Comparison of ENCODE assay signal across 13 mouse cellular contexts in genomic region chr10:112746683-112747082, GRCm38 (mm10).
A peak's percentile ranks its signal among the peaks of the same experiment; 100 is the strongest.
DNase-seq lines count a peak whose midpoint lies in the region; ATAC-seq and TF ChIP-seq lines count a peak whose summit lies in the region.
"Had no signal": no experiment of that assay in that cellular context is flagged by ENCODE, and none has a peak within 500 bp of the region (broad histone marks: within the 10 kb centered on the region; RNA-seq: fewer than 3 reads in every experiment).

No protein-coding gene starts in this region.

- peak; percentile 66 for ATAC-seq in forebrain, embryonic 14.5 days
- ATAC-seq in forebrain, embryonic 11.5 days (replicated peaks; ENCODE audit: low FRiP score) = no peak
- peak; percentile 72 for ATAC-seq in forebrain, embryonic 16.5 days
- ATAC-seq in cerebellum, adult (ENCODE audit: insufficient number of reproducible peaks, low FRiP score, low TSS enrichment) = no peak
- ATAC-seq: liver, postnatal 0 days had no signal

- no peak overlapping the region for H3K4me2 ChIP-seq in forebrain, embryonic 14.5 days (ENCODE audit: low read length)
- H3K4me2 ChIP-seq in forebrain, embryonic 11.5 days (ENCODE audit: low read depth, low read length, severe bottlenecking) = no peak overlapping the region
- H3K4me2 ChIP-seq in forebrain, embryonic 16.5 days (ENCODE audit: low read length) = no peak overlapping the region
- H3K4me2 ChIP-seq: midbrain, embryonic 12.5 days had no signal

- no peak overlapping the region for H3K9ac ChIP-seq in forebrain, embryonic 14.5 days (ENCODE audit: low read length)
- H3K9ac ChIP-seq in forebrain, embryonic 11.5 days (ENCODE audit: low read length) = no peak overlapping the region
- no peak overlapping the region for H3K9ac ChIP-seq in forebrain, embryonic 16.5 days (replicated peaks; ENCODE audit: low read depth, low read length)
- H3K9ac ChIP-seq: liver, postnatal 0 days; midbrain, embryonic 12.5 days had no signal

- DNase-seq in forebrain, embryonic 14.5 days (ENCODE audit: low spot score) = peak; percentile 70
- no peak for DNase-seq in forebrain, embryonic 11.5 days (ENCODE audit: low spot score)
- peak; percentile 23 to 30 for DNase-seq in layer of hippocampus, adult 2 months (ENCODE audit: low spot score in 2 of 2)
- no peak for DNase-seq in layer of hippocampus, postnatal 25 days (ENCODE audit: extremely low spot score in 1 of 2, low spot score in 1 of 2)
- DNase-seq in A20 (ENCODE audit: low read depth, low spot score) = peak; percentile 16
- no peak for DNase-seq in spleen, adult 18-20 months
- DNase-seq: cerebellum, adult 11-12 months; gastrocnemius, postnatal 36 days; heart, postnatal 36 days; liver, postnatal 0 days had no signal

- no peak overlapping the region for H3K27ac ChIP-seq in forebrain, embryonic 14.5 days (ENCODE audit: low read depth, low read length)
- H3K27ac ChIP-seq in forebrain, embryonic 11.5 days (ENCODE audit: low read depth, low read length) = no peak overlapping the region
- no peak overlapping the region for H3K27ac ChIP-seq in layer of hippocampus, adult 2 months
- H3K27ac ChIP-seq in forebrain, embryonic 16.5 days (ENCODE audit: low read length) = no peak overlapping the region
- H3K27ac ChIP-seq: midbrain, embryonic 12.5 days had no signal

- H3K27me3 ChIP-seq in forebrain, embryonic 14.5 days (replicated peaks; ENCODE audit: control insufficient read depth, insufficient read depth, low read length) = no peaks in the 10 kb centered on the region
- no peaks in the 10 kb centered on the region for H3K27me3 ChIP-seq in forebrain, embryonic 11.5 days (ENCODE audit: control insufficient read depth, insufficient read depth, low read length)
- H3K27me3 ChIP-seq in forebrain, embryonic 16.5 days (replicated peaks; ENCODE audit: control insufficient read depth, insufficient read depth, low read length) = no peaks in the 10 kb centered on the region
- H3K27me3 ChIP-seq: midbrain, embryonic 12.5 days had no signal

- no peak overlapping the region for H3K4me3 ChIP-seq in forebrain, embryonic 14.5 days (ENCODE audit: low read depth, low read length)
- H3K4me3 ChIP-seq in forebrain, embryonic 11.5 days (ENCODE audit: low read depth, low read length) = no peak overlapping the region
- H3K4me3 ChIP-seq in layer of hippocampus, adult 2 months = no peak overlapping the region
- H3K4me3 ChIP-seq in forebrain, embryonic 16.5 days (replicated peaks; ENCODE audit: low read length) = no peak overlapping the region
- H3K4me3 ChIP-seq: midbrain, embryonic 12.5 days had no signal

- peak; percentile 78 for TF ChIP-seq CTCF in layer of hippocampus, adult 2 months (conservative IDR thresholded peaks at IDR 0.05)

- H3K4me1 ChIP-seq in forebrain, embryonic 14.5 days (ENCODE audit: control insufficient read depth, insufficient read depth, low read length) = no peaks in the 10 kb centered on the region
- no peaks in the 10 kb centered on the region for H3K4me1 ChIP-seq in forebrain, embryonic 11.5 days (replicated peaks; ENCODE audit: control insufficient read depth, insufficient read depth, low read length)
- H3K4me1 ChIP-seq in forebrain, embryonic 16.5 days (replicated peaks; ENCODE audit: control insufficient read depth, insufficient read depth, low read length) = no peaks in the 10 kb centered on the region
- H3K4me1 ChIP-seq: midbrain, embryonic 12.5 days had no signal

- 76% methylated on average over 1 of the region's 1 CpGs for WGBS in forebrain, embryonic 14.5 days
- WGBS in forebrain, embryonic 11.5 days = 77% methylated on average over 1 of the region's 1 CpGs
- WGBS in forebrain, embryonic 16.5 days = 66% methylated on average over 1 of the region's 1 CpGs

- H3K9me3 ChIP-seq in forebrain, embryonic 14.5 days (replicated peaks; ENCODE audit: control insufficient read depth, low read length) = no peaks in the 10 kb centered on the region
- no peaks in the 10 kb centered on the region for H3K9me3 ChIP-seq in forebrain, embryonic 11.5 days (ENCODE audit: control insufficient read depth, low read length)
- H3K9me3 ChIP-seq in forebrain, embryonic 16.5 days (ENCODE audit: control insufficient read depth, low read length) = no peaks in the 10 kb centered on the region
- H3K9me3 ChIP-seq: midbrain, embryonic 12.5 days had no signal

- no peaks in the 10 kb centered on the region for H3K36me3 ChIP-seq in forebrain, embryonic 14.5 days (ENCODE audit: control insufficient read depth, insufficient read depth, low read length)
- H3K36me3 ChIP-seq in forebrain, embryonic 11.5 days (ENCODE audit: control insufficient read depth, insufficient read depth, low read length) = no peaks in the 10 kb centered on the region
- no peaks in the 10 kb centered on the region for H3K36me3 ChIP-seq in forebrain, embryonic 16.5 days (ENCODE audit: control insufficient read depth, insufficient read depth)
- H3K36me3 ChIP-seq: midbrain, embryonic 12.5 days had no signal

Comparison
In these comparisons a context has a peak if more than half of its experiments do, and no peak if none do; other contexts are left out.
1. ATAC-seq: peak in forebrain, embryonic 14.5 days (single experiment) and forebrain, embryonic 16.5 days (single experiment); none in forebrain, embryonic 11.5 days (single experiment) and cerebellum, adult (single experiment).
2. DNase-seq: peak in forebrain, embryonic 14.5 days (single experiment), layer of hippocampus, adult 2 months (2 of 2) and A20 (single experiment); none in forebrain, embryonic 11.5 days (single experiment), layer of hippocampus, postnatal 25 days (0 of 2) and spleen, adult 18-20 months (0 of 2).